Mouse (Mus musculus): ENCODE measurements around the gene Eif4g3.

Eif4g3 gene

GRCm38 (mm10) chr4:138172686-138173085 lies 179.9 kb downstream of the Eif4g3 start:
- no peak for DNase-seq

- DNase-seq = peak; percentile 9
These were observed 186.6 kb downstream of the Eif4g3 start for GRCm38 (mm10) chr4:138179391-138179790.

GRCm38 (mm10) chr4:138180719-138181118 lies 187.9 kb downstream of the Eif4g3 start:
- DNase-seq = no peak

- DNase-seq = no peak
These were observed 191.2 kb downstream of the Eif4g3 start for GRCm38 (mm10) chr4:138184056-138184455.

- DNase-seq = no peak
These were observed 191.8 kb downstream of the Eif4g3 start for GRCm38 (mm10) chr4:138184573-138184981.

- DNase-seq = no peak
These were observed 193.1 kb downstream of the Eif4g3 start for GRCm38 (mm10) chr4:138185961-138186360.

GRCm38 (mm10) chr4:138187995-138188394 lies 195.2 kb downstream of the Eif4g3 start:
- no peak for DNase-seq

GRCm38 (mm10) chr4:138192561-138192960 lies 199.7 kb downstream of the Eif4g3 start:
- DNase-seq = no peak

- DNase-seq = no peak
These were observed 207.9 kb downstream of the Eif4g3 start for GRCm38 (mm10) chr4:138200769-138201168.

- DNase-seq = no peak
These were observed 208.9 kb downstream of the Eif4g3 start for GRCm38 (mm10) chr4:138201696-138202095.

- no peak for DNase-seq
These were observed 217.3 kb downstream of the Eif4g3 start for GRCm38 (mm10) chr4:138210116-138210515.

- peak; percentile 52 for DNase-seq
These were observed 221.0 kb downstream of the Eif4g3 start for GRCm38 (mm10) chr4:138213861-138214260.

GRCm38 (mm10) chr4:138215671-138216199 lies 222.9 kb downstream of the Eif4g3 start:
- DNase-seq = peak; percentile 22

GRCm38 (mm10) chr4:138216200-138216890 lies 223.5 kb downstream of the Eif4g3 start, which contains the start of gene Hp1bp3:
Gene Hp1bp3 (plus strand): TSS chr4:138216296.
- DNase-seq = peak; percentile 87

GRCm38 (mm10) chr4:138216891-138217392 lies 224.1 kb downstream of the Eif4g3 start:
- peak; percentile 99 for DNase-seq

- peak; percentile 42 for DNase-seq
These were observed 224.6 kb downstream of the Eif4g3 start for GRCm38 (mm10) chr4:138217441-138217840.

GRCm38 (mm10) chr4:138217951-138218685 lies 225.3 kb downstream of the Eif4g3 start:
- no peak for DNase-seq

GRCm38 (mm10) chr4:138219331-138219730 lies 226.5 kb downstream of the Eif4g3 start:
- no peak for DNase-seq

- no peak for DNase-seq
These were observed 227.9 kb downstream of the Eif4g3 start for GRCm38 (mm10) chr4:138220761-138221160.

- no peak for DNase-seq
These were observed 228.6 kb downstream of the Eif4g3 start for GRCm38 (mm10) chr4:138221406-138221805.

- DNase-seq = no peak
These were observed 229.6 kb downstream of the Eif4g3 start for GRCm38 (mm10) chr4:138222396-138222795.

GRCm38 (mm10) chr4:138223623-138224022 lies 230.8 kb downstream of the Eif4g3 start:
- DNase-seq = no peak

GRCm38 (mm10) chr4:138246756-138247665 lies 254.2 kb downstream of the Eif4g3 start:
- DNase-seq = no peak

Measured in lung, postnatal 10 days (tissue).